Mouse (Mus musculus): ENCODE measurements at regions not wholly inside any gene's neighbourhood (a gene's known extent, or its start where the extent isn't known, plus 50 kb on each side); places are given as distances from the start of the nearest gene placed in this dataset.
"Not testable (repeated sequence)": the region's sequence is repeated elsewhere in the genome, so short reads cannot be mapped to it uniquely, and the experiment has no call there.

DNA sequence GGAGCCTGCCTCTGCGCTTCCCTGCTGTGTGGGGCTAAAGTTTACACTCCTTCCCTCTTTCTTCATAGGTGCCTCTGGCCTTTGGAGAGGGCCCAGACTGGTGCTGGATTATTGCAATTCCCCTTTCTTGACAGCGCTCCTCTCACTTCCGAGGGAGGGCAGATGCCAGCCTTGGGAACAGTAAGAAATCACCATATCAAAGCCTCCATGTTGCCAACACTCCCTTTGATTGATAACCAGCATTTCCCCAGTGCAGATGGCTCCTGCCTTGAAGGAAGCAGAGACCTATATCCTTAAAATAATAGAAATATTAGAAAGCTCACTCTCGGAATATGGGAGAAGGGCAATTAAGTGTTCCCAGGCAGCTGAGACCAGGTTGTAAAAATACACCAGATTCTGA lies 63.1 kb upstream of the Cep295 start:
- Histone ChIP-seq H3K4me1 (ENCODE audit: control insufficient read depth, insufficient read depth, low read length) (0 out of 2 replicates have a peak, but pooled peaks cover 3% of the 10 kb centered on the region), H3K9ac (ENCODE audit: low read depth, low read length) (no peak overlapping the region), H3K4me2 (replicated peaks; ENCODE audit: low read depth, low read length) (no peak overlapping the region), H3K27ac (ENCODE audit: low read depth, low read length) (no peak overlapping the region), H3K9me3 (ENCODE audit: control insufficient read depth, low read length) (no peaks in the 10 kb centered on the region), H3K27me3 (ENCODE audit: control insufficient read depth, insufficient read depth, low read length) (no peaks in the 10 kb centered on the region), H3K4me3 (ENCODE audit: low read length) (no peak overlapping the region), H3K36me3 (ENCODE audit: control insufficient read depth, insufficient read depth, low read length) (no peaks in the 10 kb centered on the region)
- WGBS = 21% methylated on average over 4 of the region's 4 CpGs
- ATAC-seq (ENCODE audit: low FRiP score, low TSS enrichment) = 0 out of 2 replicates have a peak, but pooled peaks have one; percentile 39

DNA sequence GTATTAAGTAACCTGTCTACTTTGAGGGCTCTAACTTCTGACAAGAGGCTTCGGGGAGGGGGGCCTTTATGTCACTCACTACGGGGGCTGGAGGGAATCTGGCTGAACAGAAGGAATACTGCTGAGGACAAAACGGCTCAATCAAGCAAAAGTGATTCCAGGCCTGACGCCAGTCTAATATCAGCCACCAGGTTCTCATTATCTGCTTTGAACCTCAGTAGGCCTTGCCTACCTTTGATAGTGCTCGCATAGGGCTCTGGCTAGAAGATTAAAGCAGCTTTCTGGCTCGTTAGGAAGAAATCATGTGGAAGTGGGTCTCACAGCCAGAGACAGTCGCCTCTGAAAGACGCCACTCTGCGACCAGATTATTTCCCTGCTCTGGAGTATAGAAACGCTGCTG lies 64.3 kb upstream of the Cep295 start:
- no peak overlapping the region for H3K27ac ChIP-seq (ENCODE audit: low read depth, low read length)
- no peaks in the 10 kb centered on the region for H3K36me3 ChIP-seq (ENCODE audit: control insufficient read depth, insufficient read depth, low read length)
- no peak for ATAC-seq (ENCODE audit: low FRiP score, low TSS enrichment)
- H3K9ac ChIP-seq (ENCODE audit: low read depth, low read length) = no peak overlapping the region
- no peak overlapping the region for H3K4me2 ChIP-seq (replicated peaks; ENCODE audit: low read depth, low read length)
- 0 out of 2 replicates have a peak, but pooled peaks cover 3% of the 10 kb centered on the region for H3K4me1 ChIP-seq (ENCODE audit: control insufficient read depth, insufficient read depth, low read length)
- 49% methylated on average over 10 of the region's 10 CpGs for WGBS
- no peaks in the 10 kb centered on the region for H3K27me3 ChIP-seq (ENCODE audit: control insufficient read depth, insufficient read depth, low read length)
- no peak overlapping the region for H3K4me3 ChIP-seq (ENCODE audit: low read length)
- H3K9me3 ChIP-seq (ENCODE audit: control insufficient read depth, low read length) = no peaks in the 10 kb centered on the region

DNA sequence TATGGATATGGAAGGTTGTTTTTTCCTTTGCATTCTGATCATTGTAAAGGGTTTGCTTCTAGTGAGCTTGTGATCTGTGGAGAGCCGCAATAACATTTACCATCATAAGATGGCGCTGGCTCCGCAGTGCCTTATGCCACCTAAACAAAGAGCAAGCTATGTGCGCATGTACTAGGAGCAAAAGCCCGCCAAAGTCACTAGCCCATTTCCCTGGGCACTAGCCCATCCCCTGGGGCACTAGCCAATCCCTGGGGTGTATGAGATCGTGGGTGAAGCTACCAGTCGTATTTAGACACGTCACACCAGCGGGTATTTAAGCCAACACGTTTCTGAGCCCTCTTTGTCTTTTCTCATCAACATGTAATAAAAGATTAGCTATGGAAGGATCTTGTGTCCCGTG lies 59.0 kb upstream of the Smco4 start:
- not testable (repeated sequence) for H3K4me3 ChIP-seq (ENCODE audit: low read length); ATAC-seq (ENCODE audit: low FRiP score, low TSS enrichment); H3K9me3 ChIP-seq (ENCODE audit: control insufficient read depth, low read length); H3K4me2 ChIP-seq (replicated peaks; ENCODE audit: low read depth, low read length); H3K36me3 ChIP-seq (ENCODE audit: control insufficient read depth, insufficient read depth, low read length); H3K9ac ChIP-seq (ENCODE audit: low read depth, low read length); H3K27ac ChIP-seq (ENCODE audit: low read depth, low read length); H3K4me1 ChIP-seq (ENCODE audit: control insufficient read depth, insufficient read depth, low read length); H3K27me3 ChIP-seq (ENCODE audit: control insufficient read depth, insufficient read depth, low read length)
- 65% methylated on average over 11 of the region's 11 CpGs for WGBS

DNA sequence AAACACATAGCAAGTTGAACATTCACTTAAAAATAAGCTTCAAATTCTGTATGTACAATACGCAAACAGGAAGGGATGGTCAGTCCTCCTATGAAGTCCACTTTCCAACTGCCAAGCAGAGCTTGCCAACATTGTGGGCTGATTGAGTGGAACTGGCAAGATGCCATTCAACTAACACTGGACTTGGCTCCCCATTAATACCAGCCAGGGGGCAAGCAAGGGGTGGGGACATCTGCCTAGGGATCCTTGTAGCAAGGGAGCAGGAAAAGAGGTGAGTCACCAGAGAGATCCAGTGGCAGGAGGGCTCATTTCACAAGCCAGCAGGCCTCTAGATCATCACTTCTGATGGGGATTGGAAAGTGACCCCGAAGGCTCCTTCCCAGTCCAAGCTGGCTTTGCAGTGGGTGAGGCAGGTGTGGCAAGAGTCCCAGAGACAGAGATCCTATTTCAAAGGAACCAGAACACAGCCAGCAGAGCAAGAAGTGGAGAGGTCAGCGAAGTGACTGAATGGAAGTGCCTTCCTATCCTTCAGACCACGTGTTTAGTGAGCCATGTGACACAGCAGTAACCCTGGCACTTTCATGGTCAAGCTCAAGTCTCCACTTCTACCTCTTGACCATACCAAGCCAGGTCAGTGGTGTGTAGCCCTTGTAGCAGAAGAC lies 53.8 kb upstream of the Smco4 start:
- Histone ChIP-seq H3K9ac (ENCODE audit: low read depth, low read length) (no peak overlapping the region), H3K4me1 (ENCODE audit: control insufficient read depth, insufficient read depth, low read length) (no peaks in the 10 kb centered on the region), H3K27me3 (ENCODE audit: control insufficient read depth, insufficient read depth, low read length) (no peaks in the 10 kb centered on the region), H3K27ac (ENCODE audit: low read depth, low read length) (no peak overlapping the region), H3K4me2 (replicated peaks; ENCODE audit: low read depth, low read length) (no peak overlapping the region), H3K4me3 (ENCODE audit: low read length) (no peak overlapping the region), H3K36me3 (ENCODE audit: control insufficient read depth, insufficient read depth, low read length) (no peaks in the 10 kb centered on the region), H3K9me3 (ENCODE audit: control insufficient read depth, low read length) (no peaks in the 10 kb centered on the region)
- 39% methylated on average over 4 of the region's 4 CpGs for WGBS
- ATAC-seq (ENCODE audit: low FRiP score, low TSS enrichment) = peak; percentile 76

DNA sequence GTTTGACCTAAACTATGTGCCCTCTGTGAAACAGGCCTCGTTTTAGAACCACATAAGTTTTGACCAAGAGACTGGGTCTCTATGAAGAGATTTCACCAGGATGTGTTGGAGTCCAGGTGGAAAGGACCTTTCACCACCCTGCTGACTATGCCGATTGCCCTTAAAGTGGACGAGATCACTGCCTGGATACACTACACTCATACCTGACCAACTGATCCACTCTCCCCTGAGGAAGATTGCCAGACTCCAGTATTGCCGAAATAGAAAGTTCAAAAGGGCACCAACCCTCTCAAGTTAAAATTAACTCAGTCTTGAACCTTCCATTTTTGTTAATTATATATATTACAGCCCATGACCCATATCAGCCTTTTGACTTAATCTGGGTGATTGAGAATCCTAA lies 51.1 kb upstream of the Smco4 start:
- Histone ChIP-seq H3K9me3 (ENCODE audit: control insufficient read depth, low read length) (no peaks in the 10 kb centered on the region), H3K4me3 (ENCODE audit: low read length) (no peak overlapping the region), H3K27me3 (ENCODE audit: control insufficient read depth, insufficient read depth, low read length) (no peaks in the 10 kb centered on the region), H3K4me2 (replicated peaks; ENCODE audit: low read depth, low read length) (no peak overlapping the region), H3K4me1 (ENCODE audit: control insufficient read depth, insufficient read depth, low read length) (no peaks in the 10 kb centered on the region), H3K27ac (ENCODE audit: low read depth, low read length) (no peak overlapping the region), H3K36me3 (ENCODE audit: control insufficient read depth, insufficient read depth, low read length) (no peaks in the 10 kb centered on the region), H3K9ac (ENCODE audit: low read depth, low read length) (no peak overlapping the region)
- WGBS = 88% methylated on average over 4 of the region's 4 CpGs
- ATAC-seq (ENCODE audit: low FRiP score, low TSS enrichment) = no peak

All from kidney, embryonic 14.5 days (tissue).